Mouse (Mus musculus) spleen, adult 2 months (tissue): ENCODE measurements around the gene Hist1h2ba. TPM values are rescaled to one million over a fixed set of nuclear protein-coding genes. Genes with fewer than 3 reads are reported as not detected.

Experiments used
- DNase-seq, 2 experiments: peaks; one replicate each; pipeline versions ENCODE4 v3.0.0 to v3.0.0-alpha.2; 2012 to 2021; ENCODE audit warnings: low spot score in 2 of 2, low read depth in 1 of 2
- H3K27ac ChIP-seq: fragments of 200-500 bp; 2 replicates; pipeline ENCODE4 v1.5.1; 2012; ENCODE audit warnings: low read length, inconsistent platforms; ENCODE audit not compliant: insufficient read depth
- H3K27me3 ChIP-seq: fragments of 200-500 bp; 2 replicates; pipeline ENCODE4 v1.6.1; 2012; ENCODE audit warnings: mild to moderate bottlenecking, moderate library complexity, low read length, inconsistent platforms; ENCODE audit not compliant: control insufficient read depth, insufficient read depth
- H3K36me3 ChIP-seq: fragments of 200-500 bp; 2 replicates; pipeline ENCODE4 v1.6.1; 2012; ENCODE audit warnings: mild to moderate bottlenecking, low read length, inconsistent platforms; ENCODE audit not compliant: control insufficient read depth, insufficient read depth
- H3K4me1 ChIP-seq: fragments of 200-500 bp; 2 replicates; pipeline ENCODE4 v1.6.1; 2011; ENCODE audit warnings: inconsistent platforms; ENCODE audit not compliant: control insufficient read depth, insufficient read depth, insufficient read length
- H3K4me3 ChIP-seq: fragments of 200-500 bp; 2 replicates; pipeline ENCODE4 v1.5.1; 2011; ENCODE audit warnings: mild to moderate bottlenecking, inconsistent platforms; ENCODE audit not compliant: insufficient read depth, insufficient read length; ENCODE audit errors: extremely low read depth
- CTCF ChIP-seq: fragments of 200-500 bp; IDR thresholded peaks from 2 replicates; pipeline ENCODE4 v1.5.1; 2011; ENCODE audit warnings: mild to moderate bottlenecking, inconsistent platforms; ENCODE audit not compliant: insufficient read depth, insufficient read length, insufficient replicate concordance; ENCODE audit errors: extremely low read depth
- POLR2A ChIP-seq: fragments of 200-500 bp; IDR thresholded peaks from 2 replicates; pipeline ENCODE4 v1.6.1; 2011; ENCODE audit warnings: low read depth, low read length, inconsistent platforms
- WGBS: fragments of 180-500 bp; shearing (Covaris S2); methylation state at CpG from one replicate; pipeline ENCODE4 v1.1.7; 2018; 5-methylcytosine and 5-hydroxymethylcytosine counted together
- polyA plus RNA-seq: library from polyadenylated mRNA; depleted of rRNA; stranded (reverse); fragments of >200 nt; gene quantifications from 2 replicates; pipeline ENCODE4 v1.2.3, GENCODE M21; 2012

Gene Hist1h2ba
- polyA plus RNA-seq, 1 experiment: not detected

DNA sequence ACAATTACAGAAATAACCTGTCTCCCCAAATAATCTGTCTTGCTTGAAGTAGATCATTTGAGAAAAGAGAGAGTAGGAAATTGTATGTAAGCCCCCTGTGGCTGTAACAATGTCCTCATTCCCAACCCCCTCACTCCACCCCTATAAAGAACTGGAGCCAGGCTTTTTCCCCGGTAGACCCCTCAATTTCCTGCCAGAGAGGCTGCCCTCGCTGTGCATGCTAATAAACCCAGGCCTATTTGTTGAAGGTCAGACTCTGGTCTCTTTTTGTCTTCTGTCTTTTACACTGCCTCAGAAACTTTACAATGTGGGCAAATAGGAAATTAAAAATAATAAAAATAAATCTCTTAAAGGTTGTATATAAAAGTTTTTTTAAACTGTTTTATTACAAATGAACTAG, 12.3 kb upstream of the Hist1h2ba start:
- TF ChIP-seq CTCF: no peak
- no peak for TF ChIP-seq POLR2A
- Histone ChIP-seq H3K4me1 (no peaks in the 10 kb centered on the region), H3K27ac (no peak overlapping the region), H3K27me3 (no peaks in the 10 kb centered on the region), H3K36me3 (no peaks in the 10 kb centered on the region), H3K4me3 (no peak overlapping the region)
- no peak for DNase-seq
- WGBS: 70% methylated on average over 2 of the region's 2 CpGs

DNA sequence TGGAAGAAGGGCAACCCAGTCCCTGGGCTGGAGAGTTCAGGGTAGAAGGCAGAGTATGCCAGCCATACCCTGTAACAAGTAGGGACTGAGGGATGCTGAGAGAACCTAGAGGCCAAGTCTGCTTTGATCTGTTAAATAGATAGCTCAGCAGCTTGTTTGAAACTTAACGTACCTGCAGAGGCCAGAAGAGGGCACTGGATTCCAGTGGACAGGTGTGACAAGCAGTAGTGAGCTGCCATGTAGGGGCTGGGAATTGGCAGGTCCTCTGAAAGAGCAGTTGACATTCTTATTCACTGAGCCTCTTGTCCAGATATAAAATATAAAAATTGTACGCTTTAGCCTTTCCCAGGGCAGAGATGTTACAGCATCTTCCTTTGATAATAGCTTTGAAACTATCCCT, 8.9 kb upstream of the Hist1h2ba start:
- H3K4me1 ChIP-seq: no peaks in the 10 kb centered on the region
- WGBS: 77% methylated on average over 2 of the region's 2 CpGs
- H3K4me3 ChIP-seq: no peak overlapping the region
- no peak for DNase-seq
- no peaks in the 10 kb centered on the region for H3K36me3 ChIP-seq
- no peak overlapping the region for H3K27ac ChIP-seq
- H3K27me3 ChIP-seq: no peaks in the 10 kb centered on the region
- TF ChIP-seq CTCF (no peak), POLR2A (no peak)

DNA sequence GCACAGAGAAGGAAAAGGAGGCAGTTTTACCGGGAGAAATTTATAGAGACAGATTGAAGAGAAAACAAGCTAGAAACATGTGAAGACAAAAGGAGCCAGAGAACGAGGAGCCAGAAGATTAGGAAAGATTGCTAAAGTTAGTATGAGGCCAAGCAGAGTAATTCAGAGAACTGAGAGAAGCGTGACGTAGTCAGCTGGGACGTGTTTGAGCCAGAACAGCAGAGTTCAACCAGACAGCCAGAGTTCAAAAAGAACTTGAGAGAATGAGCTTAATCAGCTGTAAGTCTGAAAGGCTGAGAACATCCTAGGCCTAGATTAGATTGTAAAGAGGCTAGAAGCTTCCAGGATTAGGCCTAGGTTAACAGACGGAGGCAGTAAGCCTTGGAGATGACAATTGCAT, 6.3 kb upstream of the Hist1h2ba start:
- no peaks in the 10 kb centered on the region for H3K36me3 ChIP-seq
- H3K4me1 ChIP-seq: no peaks in the 10 kb centered on the region
- DNase-seq: no peak
- no peaks in the 10 kb centered on the region for H3K27me3 ChIP-seq
- 80% methylated on average over 6 of the region's 6 CpGs for WGBS
- H3K27ac ChIP-seq: no peak overlapping the region
- H3K4me3 ChIP-seq: no peak overlapping the region
- no peak for TF ChIP-seq POLR2A
- no peak for TF ChIP-seq CTCF

DNA sequence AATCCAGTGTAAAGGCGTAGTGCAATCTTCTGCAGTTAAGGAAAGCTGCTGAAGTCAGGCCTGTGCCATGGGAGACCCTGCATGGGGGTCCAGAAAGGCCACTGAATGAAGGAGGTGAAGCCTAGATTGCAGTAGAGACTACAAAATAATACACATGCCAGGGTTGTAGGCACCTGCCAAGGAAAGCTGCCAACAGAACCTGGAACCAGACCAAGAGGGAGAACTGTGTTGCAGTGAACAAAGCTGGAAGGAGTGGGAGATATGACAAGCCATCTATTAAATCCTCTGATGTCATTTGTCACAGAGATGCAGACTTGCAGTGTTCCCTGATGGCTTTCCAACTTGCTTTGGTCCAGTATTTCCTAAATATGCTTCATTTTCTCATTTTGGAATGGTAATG, 4.7 kb upstream of the Hist1h2ba start:
- no peak overlapping the region for H3K27ac ChIP-seq
- no peak overlapping the region for H3K4me3 ChIP-seq
- WGBS: 97% methylated on average over 1 of the region's 1 CpGs
- no peaks in the 10 kb centered on the region for H3K4me1 ChIP-seq
- H3K27me3 ChIP-seq: no peaks in the 10 kb centered on the region
- no peak for DNase-seq
- no peaks in the 10 kb centered on the region for H3K36me3 ChIP-seq
- no peak for TF ChIP-seq CTCF
- no peak for TF ChIP-seq POLR2A

DNA sequence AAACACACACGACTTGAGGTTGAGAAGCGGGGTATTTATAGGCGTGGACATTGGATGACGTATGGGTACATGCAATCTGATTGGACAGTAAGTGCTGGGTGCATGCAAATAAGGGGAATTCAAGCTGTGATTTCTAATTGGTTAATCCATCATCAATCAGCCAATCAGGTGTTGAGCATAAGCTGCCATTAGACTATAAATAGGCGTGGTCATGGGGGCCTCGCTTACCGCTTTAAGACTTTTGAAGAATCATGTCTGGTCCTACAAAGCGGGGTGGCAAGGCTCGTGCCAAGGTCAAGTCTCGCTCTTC, 210 bp upstream of the Hist1h2ba start, which contains the start of gene Hist1h2aa:
Hist1h2aa (plus strand) TSS at position 252 of the 310 bp plus-strand sequence.
- Histone ChIP-seq H3K4me1 (no peaks in the 10 kb centered on the region), H3K27ac (no peak within 1 kb of the TSS), H3K4me3 (no peak within 1 kb of the TSS), H3K36me3 (no peaks in the 10 kb centered on the region), H3K27me3 (no peaks in the 10 kb centered on the region)
- 95% methylated on average over 10 of the region's 10 CpGs for WGBS
- no peak for DNase-seq
- TF ChIP-seq CTCF: no peak
- no peak for TF ChIP-seq POLR2A

DNA sequence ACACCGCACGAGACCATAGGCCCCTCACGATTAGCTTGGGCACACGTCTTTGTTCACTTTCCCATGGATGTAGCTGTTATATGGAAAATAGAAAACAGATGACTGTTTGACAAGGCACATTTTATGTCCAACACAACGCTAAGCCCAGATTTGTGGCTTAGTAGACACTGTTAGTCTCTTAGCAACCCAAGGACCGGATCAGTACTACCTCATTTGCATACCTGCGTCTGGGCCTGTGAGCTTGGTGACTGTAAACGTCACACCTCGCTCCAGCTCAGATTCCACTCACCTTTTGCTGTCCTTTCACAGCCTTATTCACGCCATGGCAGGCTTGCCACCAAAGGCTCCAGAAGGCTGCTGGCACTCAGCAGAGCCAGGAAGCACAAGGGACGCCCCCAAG, 3.1 kb downstream of the Hist1h2ba start:
- Histone ChIP-seq H3K36me3 (no peaks in the 10 kb centered on the region), H3K27me3 (no peaks in the 10 kb centered on the region), H3K27ac (no peak overlapping the region), H3K4me1 (no peaks in the 10 kb centered on the region), H3K4me3 (no peak overlapping the region)
- 88% methylated on average over 11 of the region's 11 CpGs for WGBS
- no peak for DNase-seq
- TF ChIP-seq CTCF (no peak), POLR2A (no peak)

DNA sequence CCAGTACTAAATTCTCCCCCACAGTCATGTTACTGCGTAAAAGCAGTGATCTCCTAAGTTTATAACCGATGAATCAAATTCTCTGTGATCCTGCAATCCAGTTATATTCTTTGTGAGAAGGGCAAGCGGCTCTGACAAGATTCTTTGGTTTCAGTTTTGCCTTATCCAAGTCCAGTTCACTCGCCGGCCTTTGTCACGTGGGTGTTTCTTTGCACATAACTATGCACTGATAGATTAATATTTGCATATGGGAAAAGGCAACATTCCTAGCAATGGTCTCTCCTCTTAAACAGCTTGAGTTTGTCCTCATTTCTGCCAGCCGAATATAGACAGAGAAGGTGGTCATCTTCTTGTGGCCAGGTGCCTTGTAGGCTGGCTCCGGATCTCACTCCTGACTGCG, 3.5 kb downstream of the Hist1h2ba start:
- 93% methylated on average over 9 of the region's 9 CpGs for WGBS

More for the DNA sequence above, 3.5 kb downstream of the Hist1h2ba start:
- TF ChIP-seq CTCF (no peak), POLR2A (no peak)
- Histone ChIP-seq H3K27ac (no peak overlapping the region), H3K27me3 (no peaks in the 10 kb centered on the region), H3K4me3 (no peak overlapping the region), H3K4me1 (no peaks in the 10 kb centered on the region), H3K36me3 (no peaks in the 10 kb centered on the region)
- no peak for DNase-seq
